Mouse (Mus musculus): ENCODE measurements at regions not wholly inside any gene's neighbourhood (a gene's known extent, or its start where the extent isn't known, plus 50 kb on each side); places are given as distances from the start of the nearest gene placed in this dataset.

GRCm38 (mm10) chr5:113420619-113421018 is 63.5 kb downstream of the Aym1 start:
- DNase-seq (ENCODE audit: extremely low read depth) = no peak
- Histone ChIP-seq H3K9ac (ENCODE audit: insufficient read depth, low read depth) (no peak overlapping the region), H3K4me3 (replicated peaks in 1 of 3; ENCODE audit: low read depth in 2 of 3, low read length in 2 of 3, poor library complexity in 1 of 3) (no peak overlapping the region), H3K27ac (ENCODE audit: insufficient read depth, low read depth) (no peak overlapping the region), H3K79me2 (replicated peaks; ENCODE audit: control insufficient read depth, extremely low read depth, insufficient read depth, poor library complexity, severe bottlenecking) (no peaks in the 10 kb centered on the region), H3K9me3 (replicated peaks; ENCODE audit: low read length) (no peaks in the 10 kb centered on the region), H3K36me3 (replicated peaks in 1 of 2; ENCODE audit: control insufficient read depth in 1 of 2, insufficient read depth in 1 of 2, low read length in 1 of 2) (no peaks in the 10 kb centered on the region), H3K4me2 (ENCODE audit: insufficient read depth, low read depth, poor library complexity, severe bottlenecking) (no peak overlapping the region), H3K4me1 (ENCODE audit: control insufficient read depth in 1 of 2, insufficient read depth in 2 of 2) (no peaks in the 10 kb centered on the region), H3K27me3 (replicated peaks) (peaks cover 15% of the 10 kb centered on the region)
- no peak for TF ChIP-seq NELFE (IDR thresholded peaks at IDR 0.05; ENCODE audit: low read depth, low read length)
- no peak for TF ChIP-seq MAZ (IDR thresholded peaks at IDR 0.05; ENCODE audit: low read depth, low read length)
- no peak for TF ChIP-seq SIN3A (IDR thresholded peaks at IDR 0.05; ENCODE audit: low read length)
- no peak for TF ChIP-seq MYC (IDR thresholded peaks at IDR 0.05; ENCODE audit: low read depth, low read length)
- TF ChIP-seq CTCF (conservative IDR thresholded peaks at IDR 0.05 in 1 of 2, IDR thresholded peaks at IDR 0.05 in 1 of 2; ENCODE audit: low read depth in 2 of 2, low read length in 2 of 2) = no peak
- TF ChIP-seq SMC3 (IDR thresholded peaks at IDR 0.05; ENCODE audit: low read depth, low read length) = no peak
- no peak for TF ChIP-seq MAX (IDR thresholded peaks at IDR 0.05; ENCODE audit: low read length)
- TF ChIP-seq CHD1 (IDR thresholded peaks at IDR 0.05; ENCODE audit: low read depth, low read length) = no peak
- TF ChIP-seq RCOR1 (conservative IDR thresholded peaks at IDR 0.05; ENCODE audit: low read depth, low read length) = no peak
- no peak for TF ChIP-seq MAFK (IDR thresholded peaks at IDR 0.05; ENCODE audit: insufficient replicate concordance, low read length)
- no peak for TF ChIP-seq ZKSCAN1 (IDR thresholded peaks at IDR 0.05; ENCODE audit: borderline replicate concordance, low read depth, low read length)
- TF ChIP-seq GABPA (IDR thresholded peaks at IDR 0.05; ENCODE audit: insufficient replicate concordance, low read depth, low read length) = no peak
- TF ChIP-seq KAT2A (IDR thresholded peaks at IDR 0.05; ENCODE audit: insufficient replicate concordance, low read length) = no peak
- no peak for TF ChIP-seq EP300 (IDR thresholded peaks at IDR 0.05; ENCODE audit: low read length)
- dilution Hi-C loops (cut with MboI; ENCODE audit: extremely low pct_ligation_motif_present, extremely low pct_unique_long_range_greater_than_20kb, low sequenced_read_pairs) (no loop called here), in situ Hi-C loops (cut with MboI; ENCODE audit: low pct_ligation_motif_present, low pct_unique_long_range_greater_than_20kb, low sequenced_read_pairs) (no loop called here)

GRCm38 (mm10) chr5:113421993-113422725 is 65.1 kb downstream of the Aym1 start:
- no peak for DNase-seq (ENCODE audit: extremely low read depth)
- Histone ChIP-seq H3K27ac (ENCODE audit: insufficient read depth, low read depth) (no peak overlapping the region), H3K4me1 (ENCODE audit: control insufficient read depth in 1 of 2, insufficient read depth in 2 of 2) (no peaks in the 10 kb centered on the region), H3K27me3 (replicated peaks) (peaks cover 18% of the 10 kb centered on the region), H3K36me3 (replicated peaks in 1 of 2; ENCODE audit: control insufficient read depth in 1 of 2, insufficient read depth in 1 of 2, low read length in 1 of 2) (no peaks in the 10 kb centered on the region), H3K9me3 (replicated peaks; ENCODE audit: low read length) (no peaks in the 10 kb centered on the region), H3K79me2 (replicated peaks; ENCODE audit: control insufficient read depth, extremely low read depth, insufficient read depth, poor library complexity, severe bottlenecking) (no peaks in the 10 kb centered on the region), H3K4me3 (replicated peaks in 1 of 3; ENCODE audit: low read depth in 2 of 3, low read length in 2 of 3, poor library complexity in 1 of 3) (no peak overlapping the region), H3K4me2 (ENCODE audit: insufficient read depth, low read depth, poor library complexity, severe bottlenecking) (no peak overlapping the region), H3K9ac (ENCODE audit: insufficient read depth, low read depth) (no peak overlapping the region)
- no peak for TF ChIP-seq CHD2 (IDR thresholded peaks at IDR 0.05; ENCODE audit: low read length)
- no peak for TF ChIP-seq JUN (IDR thresholded peaks at IDR 0.05; ENCODE audit: insufficient read depth, low read depth, low read length)
- no peak for TF ChIP-seq BHLHE40 (IDR thresholded peaks at IDR 0.05; ENCODE audit: low read depth, low read length)
- no peak for TF ChIP-seq MAFK (IDR thresholded peaks at IDR 0.05; ENCODE audit: insufficient replicate concordance, low read length)
- TF ChIP-seq MAZ (IDR thresholded peaks at IDR 0.05; ENCODE audit: low read depth, low read length) = no peak
- no peak for TF ChIP-seq MAX (IDR thresholded peaks at IDR 0.05; ENCODE audit: low read length)
- no peak for TF ChIP-seq RCOR1 (conservative IDR thresholded peaks at IDR 0.05; ENCODE audit: low read depth, low read length)
- no peak for TF ChIP-seq NRF1 (IDR thresholded peaks at IDR 0.05; ENCODE audit: low read depth, low read length)
- no peak for TF ChIP-seq PAX5 (IDR thresholded peaks at IDR 0.05; ENCODE audit: low read length)
- no peak for TF ChIP-seq E2F4 (IDR thresholded peaks at IDR 0.05; ENCODE audit: insufficient replicate concordance, low read depth, low read length)
- TF ChIP-seq POLR2AphosphoS2 (IDR thresholded peaks at IDR 0.05; ENCODE audit: low read depth, low read length) = no peak
- TF ChIP-seq SIN3A (IDR thresholded peaks at IDR 0.05; ENCODE audit: low read length) = no peak
- TF ChIP-seq ZNF384 (IDR thresholded peaks at IDR 0.05; ENCODE audit: low read depth, low read length) = no peak
- no peak for TF ChIP-seq TCF12 (IDR thresholded peaks at IDR 0.05; ENCODE audit: low read depth, low read length)
- TF ChIP-seq GABPA (IDR thresholded peaks at IDR 0.05; ENCODE audit: insufficient replicate concordance, low read depth, low read length) = no peak
- TF ChIP-seq UBTF (IDR thresholded peaks at IDR 0.05; ENCODE audit: low read depth, low read length) = no peak
- in situ Hi-C loops (cut with MboI; ENCODE audit: low pct_ligation_motif_present, low pct_unique_long_range_greater_than_20kb, low sequenced_read_pairs) = no loop called here
- dilution Hi-C loops (cut with MboI; ENCODE audit: extremely low pct_ligation_motif_present, extremely low pct_unique_long_range_greater_than_20kb, low sequenced_read_pairs) = no loop called here

Measured in CH12.LX (cell line).